Comparison of ENCODE assay signal across 8 mouse cellular contexts in the genomic region with DNA sequence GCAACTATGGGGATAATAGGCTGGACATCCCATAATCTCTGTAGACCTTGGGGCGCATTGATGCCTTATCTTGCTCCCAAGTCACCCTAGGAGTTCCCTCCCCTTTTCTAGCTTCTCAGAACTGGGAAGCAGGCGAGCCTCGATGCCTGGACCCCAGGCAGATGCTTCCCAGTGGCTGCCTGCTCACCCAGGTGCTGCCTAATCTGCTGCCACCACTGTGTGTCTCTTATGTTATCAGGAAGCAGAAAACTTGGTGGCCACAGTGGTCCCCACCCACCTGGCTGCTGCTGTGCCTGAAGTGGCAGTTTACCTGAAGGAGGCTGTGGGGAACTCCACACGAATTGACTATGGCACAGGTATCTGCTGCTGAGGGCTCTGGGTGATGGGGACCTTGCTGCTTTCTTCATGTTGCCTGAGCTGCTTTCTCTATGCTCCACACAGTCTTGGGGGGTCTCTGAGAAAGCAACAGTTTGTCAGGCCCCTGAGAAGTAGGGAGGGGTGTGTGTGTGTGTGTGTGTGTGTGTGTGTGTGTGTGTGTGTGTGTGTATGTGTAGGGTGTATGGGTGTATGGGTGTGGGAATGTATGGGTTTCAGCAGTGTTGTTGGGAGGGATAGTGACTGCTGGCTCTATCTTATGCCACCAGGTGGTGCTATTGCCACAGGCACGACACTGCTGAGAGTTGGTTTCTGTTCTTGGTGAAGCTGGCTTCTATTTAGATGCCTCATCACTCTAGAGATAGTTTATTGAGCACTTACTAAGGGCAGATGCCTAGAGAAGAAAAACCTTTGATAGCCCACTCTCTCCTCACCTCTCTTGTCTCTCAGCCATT. TPM values are rescaled to one million over a fixed set of nuclear protein-coding genes. Genes with fewer than 3 reads are reported as not detected.
DNase-seq lines count a peak whose midpoint lies in the region; ATAC-seq and TF ChIP-seq lines count a peak whose summit lies in the region.

No protein-coding gene starts in this region.

- H3K36me3 ChIP-seq in small intestine, adult 2 months (ENCODE audit: control insufficient read depth, insufficient read depth, low read length) = peaks cover 57% of the 10 kb centered on the region

- H3K27me3 ChIP-seq in small intestine, adult 2 months (ENCODE audit: control insufficient read depth, insufficient read depth, low read length) = no peaks in the 10 kb centered on the region

- peaks cover 5% of the 10 kb centered on the region; the same call in 1 of the 2 replicates for H3K4me1 ChIP-seq in small intestine, adult 2 months (ENCODE audit: control insufficient read depth, insufficient read depth, insufficient read length, low read length)

- TF ChIP-seq POLR2A in small intestine, adult 2 months (IDR thresholded peaks at IDR 0.05; ENCODE audit: low read depth, low read length) = no peak

- no peak overlapping the region for H3K27ac ChIP-seq in small intestine, adult 2 months (ENCODE audit: insufficient read depth, low read depth, low read length)

- peak; percentile 58 for DNase-seq in ovary, postnatal 14 days (ENCODE audit: low spot score)
- DNase-seq in ovary, postnatal 10 days (ENCODE audit: low spot score) = no peak
- DNase-seq in cerebellum, adult 9-11 months = peak; percentile 70
- peak; percentile 77 to 85 for DNase-seq in left cerebral cortex, postnatal 25 days (ENCODE audit: low spot score in 2 of 2)
- DNase-seq in mesoderm, embryonic 11.5 days (ENCODE audit: low read depth, low spot score) = peak; percentile 86

- H3K4me3 ChIP-seq in small intestine, adult 2 months (ENCODE audit: low read depth, low read length) = no peak overlapping the region

- TF ChIP-seq CTCF in small intestine, adult 2 months (IDR thresholded peaks at IDR 0.05; ENCODE audit: extremely low read depth, insufficient read length, insufficient replicate concordance, low read depth, low read length) = peak; percentile 75; the same call in 1 of the 2 replicates

- peak; percentile 65 for ATAC-seq in frontal cortex, adult (ENCODE audit: low TSS enrichment)
- ATAC-seq in inflammation-experienced regulatory T-cells, adult 6 months = peak; percentile 78

- WGBS in small intestine, adult 2 months = 54% methylated on average over 5 of the region's 5 CpGs

- intact Hi-C loops in left cerebral cortex, postnatal 25 days (cut with DNase I) = loop anchor here (1.0 kb wide), 1 partner anchor 359 kb away; no protein-coding TSS in a partner anchor

RNA-seq across cellular contexts. Expression of a gene that starts 19.7 kb away (rescaled TPM):
- 10 to 100 TPM; 36.5 to 78.0 (median 49.8) TPM for polyA plus RNA-seq in inflammation-experienced regulatory T-cells, adult 6 months (2017; shearing (Covaris generic))
- 100 to 1,000 TPM; 172 to 174 TPM for total RNA-seq in left cerebral cortex, postnatal 25 days (2021)
- 55.4 and 102 TPM in 2 replicates for polyA plus RNA-seq in small intestine, adult 2 months (2012; rRNA removed)

RNA-seq across cellular contexts. Expression of a gene that starts 19.9 kb away (rescaled TPM):
- 1 to 10 TPM; 1.8 to 2.6 (median 1.9) TPM for polyA plus RNA-seq in inflammation-experienced regulatory T-cells, adult 6 months (2017; shearing (Covaris generic))
- total RNA-seq in left cerebral cortex, postnatal 25 days (2021) = 10 to 100 TPM; 48.4 to 50.7 TPM
- 77.8 and 176 TPM in 2 replicates for polyA plus RNA-seq in small intestine, adult 2 months (2012; rRNA removed)

RNA-seq across cellular contexts. Expression of a gene that starts 38.5 kb away (rescaled TPM):
- not detected for polyA plus RNA-seq in inflammation-experienced regulatory T-cells, adult 6 months (2017; shearing (Covaris generic))
- total RNA-seq in left cerebral cortex, postnatal 25 days (2021) = 10 to 100 TPM; 16.0 to 18.4 TPM
- 11.5 and 13.4 TPM in 2 replicates for polyA plus RNA-seq in small intestine, adult 2 months (2012; rRNA removed)

RNA-seq across cellular contexts. Expression of a gene that starts 43.5 kb away (rescaled TPM):
- polyA plus RNA-seq in inflammation-experienced regulatory T-cells, adult 6 months (2017; shearing (Covaris generic)) = 10 to 100 TPM; 17.5 to 21.0 (median 17.7) TPM
- 10 to 100 TPM; 27.5 to 29.2 TPM for total RNA-seq in left cerebral cortex, postnatal 25 days (2021)
- polyA plus RNA-seq in small intestine, adult 2 months (2012; rRNA removed) = 62.0 and 199 TPM in 2 replicates

Comparison
In these comparisons a context has a peak if more than half of its experiments do, and no peak if none do; other contexts are left out.
1. RNA of a gene that starts 19.9 kb away (polyA plus RNA-seq): 77.8 to 176 TPM in small intestine, adult 2 months; 1.8 to 2.6 TPM in inflammation-experienced regulatory T-cells, adult 6 months; every median in the first group is over 10 times any median in the second.
2. RNA of a gene that starts 38.5 kb away (polyA plus RNA-seq): 11.5 to 13.4 TPM in small intestine, adult 2 months; not detected in inflammation-experienced regulatory T-cells, adult 6 months; every median in the first group is over 10 times any median in the second.